Mouse (Mus musculus): Measurements from ENCODE around the gene Bmp10. TPM values are rescaled to one million over a fixed set of nuclear protein-coding genes. Genes with fewer than 3 reads are reported as not detected.
"Not testable (repeated sequence)": the region's sequence is repeated elsewhere in the genome, so short reads cannot be mapped to it uniquely, and the experiment has no call there.

The Bmp10 gene
- total RNA-seq, 2 experiments from 2014 or later: 61.7 to 65.3 TPM

- DNase-seq: no peak
Observed at GRCm38 (mm10) chr6:87449534-87449933, 20.7 kb downstream of the Bmp10 start.

- peak; percentile 64 for DNase-seq
Observed at GRCm38 (mm10) chr6:87451016-87451415, 22.2 kb downstream of the Bmp10 start.

DNA sequence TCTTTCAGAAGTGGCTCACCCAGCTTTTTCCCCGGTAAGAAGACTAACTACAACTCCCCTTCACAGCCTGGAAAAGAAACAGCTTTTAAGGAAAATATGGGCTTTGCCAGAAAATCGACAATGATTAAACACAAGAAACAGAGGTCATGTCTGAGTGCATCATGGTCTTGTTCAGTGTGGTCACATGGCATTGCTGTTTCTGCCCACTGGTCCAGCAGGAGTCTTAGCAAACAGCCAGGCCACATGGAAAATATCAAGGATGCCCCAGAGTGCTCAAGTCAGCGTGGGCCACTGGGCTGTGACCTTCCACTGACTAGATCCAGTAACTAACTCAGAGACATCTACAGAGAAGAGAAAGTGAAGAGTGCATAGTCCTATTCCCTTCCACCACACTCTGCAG, 23.0 kb downstream of the Bmp10 start:
- no peak for DNase-seq

- DNase-seq: no peak
Observed at GRCm38 (mm10) chr6:87455507-87455906, 26.7 kb downstream of the Bmp10 start.

GRCm38 (mm10) chr6:87466221-87466620, 37.4 kb downstream of the Bmp10 start:
- peak; percentile 81 for DNase-seq

- no peak for DNase-seq
Observed at GRCm38 (mm10) chr6:87467373-87467772, 38.6 kb downstream of the Bmp10 start.

- DNase-seq: peak; percentile 51
Observed at GRCm38 (mm10) chr6:87468372-87468771, 39.6 kb downstream of the Bmp10 start.

DNA sequence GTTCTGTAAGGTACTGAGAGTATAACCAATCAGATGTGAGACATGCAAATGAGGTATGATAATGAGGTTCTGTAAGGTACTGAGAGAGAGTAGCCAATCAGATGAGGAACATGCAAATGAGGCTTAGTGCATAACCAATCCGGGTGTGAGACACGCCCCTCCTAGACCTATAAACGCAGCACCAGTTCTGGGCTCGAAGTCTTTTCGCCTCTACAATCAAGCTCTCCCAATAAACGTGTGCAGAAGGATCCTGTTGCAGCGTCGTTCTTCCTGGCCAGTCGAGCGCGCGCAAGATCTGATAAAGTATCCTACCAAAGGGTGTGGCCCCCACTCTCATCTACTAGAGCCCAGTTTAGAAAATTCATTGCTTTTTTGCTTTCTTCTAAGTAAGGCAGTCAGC, 41.3 kb downstream of the Bmp10 start:
- not testable (repeated sequence) for DNase-seq

- DNase-seq: no peak
Observed at GRCm38 (mm10) chr6:87475223-87475622, 46.4 kb downstream of the Bmp10 start.

GRCm38 (mm10) chr6:87478847-87479246, 50.1 kb downstream of the Bmp10 start:
- DNase-seq: no peak

DNA sequence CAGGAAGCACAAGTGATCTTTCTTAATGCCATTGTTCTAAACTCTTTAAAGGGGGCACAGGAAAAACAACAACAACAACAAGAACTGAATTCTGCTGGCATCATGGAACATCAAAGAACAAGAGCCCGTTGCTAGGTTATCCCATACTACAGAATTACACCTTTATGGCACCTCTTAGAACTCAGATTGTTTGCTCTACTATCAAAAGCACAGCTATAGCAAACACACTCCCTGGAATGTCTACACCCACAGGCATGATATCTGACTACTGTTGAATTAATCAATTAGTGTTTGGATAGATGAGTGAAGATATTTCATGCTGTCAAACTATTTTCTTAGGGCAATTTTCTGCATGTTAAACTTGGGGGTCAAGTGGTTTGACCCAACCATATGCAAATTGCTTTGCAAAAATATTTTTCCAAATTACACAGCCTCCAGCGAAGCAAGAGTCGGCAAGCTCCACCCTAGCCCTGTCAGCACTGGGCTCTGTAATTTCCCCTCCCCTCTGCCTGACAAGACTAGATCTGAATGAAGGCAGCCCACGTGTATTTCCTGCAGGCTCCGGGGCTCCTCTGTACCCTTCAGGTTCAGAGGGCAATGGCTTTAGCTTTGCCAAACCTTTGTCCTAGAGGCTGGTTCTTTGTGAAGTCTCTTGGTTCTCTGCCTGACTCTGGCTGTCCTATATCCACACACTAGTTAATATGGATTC, 50.7 kb downstream of the Bmp10 start:
- no peak for DNase-seq

DNA sequence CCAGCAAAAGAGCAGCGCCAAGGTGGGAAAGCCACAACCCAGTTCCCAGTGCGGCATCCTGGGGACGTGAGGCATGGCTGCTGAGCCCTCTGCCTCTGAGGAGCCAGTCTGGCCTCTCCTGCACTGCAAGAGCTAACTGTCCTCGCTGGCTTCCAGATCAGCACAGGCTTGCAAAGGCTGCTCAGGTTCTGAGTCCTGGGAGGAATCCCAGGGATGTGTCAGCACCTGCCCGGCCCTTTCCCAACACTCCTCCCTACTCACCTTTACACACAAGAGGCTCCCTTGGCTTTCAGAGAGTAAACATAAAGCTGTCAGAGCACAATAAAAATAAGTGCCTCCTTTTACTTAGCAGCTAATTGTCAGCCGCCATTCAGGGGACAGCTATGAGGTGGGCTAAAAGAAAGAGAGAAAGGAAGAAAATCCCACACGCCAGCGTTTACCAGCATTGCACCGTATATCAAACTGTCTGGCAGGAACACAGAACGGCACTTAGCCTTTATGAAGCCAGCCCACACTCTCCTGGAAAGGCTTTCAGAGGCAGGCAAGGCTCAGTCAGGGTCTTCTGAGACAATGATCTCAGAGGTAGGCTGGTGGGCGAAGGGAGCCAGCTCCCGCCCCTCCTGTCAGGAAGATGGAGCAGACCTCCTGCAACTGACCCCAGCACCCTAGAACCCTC, 54.6 kb downstream of the Bmp10 start:
- DNase-seq: no peak

- DNase-seq: no peak
Observed at GRCm38 (mm10) chr6:87483900-87484289, 55.1 kb downstream of the Bmp10 start.

GRCm38 (mm10) chr6:87484806-87485205, 56.0 kb downstream of the Bmp10 start:
- no peak for DNase-seq

Other genes starting within 250 kb of the Bmp10 start
- gene Antxr1, start 93.2 kb upstream of the Bmp10 start, total RNA-seq (2021): 10 to 100 TPM; 32.9 to 34.0 TPM
- under 1 TPM in 1 of 2 experiments, not detected in 1; 0.21 TPM for gene Gkn1, start 78.1 kb upstream of the Bmp10 start, total RNA-seq (2021)
- gene Gkn2, start 55.6 kb upstream of the Bmp10 start, total RNA-seq (2021): not detected
- gene Gkn3, start 40.1 kb upstream of the Bmp10 start, total RNA-seq (2021): 1 to 10 TPM; 1.5 to 1.7 TPM
- 1 to 10 TPM; 5.2 to 6.1 TPM for gene Arhgap25, start 104.3 kb downstream of the Bmp10 start, total RNA-seq (2021)
- gene Prokr1, start 161.7 kb downstream of the Bmp10 start, total RNA-seq (2021): 1 to 10 TPM in 1 of 2 experiments, under 1 TPM in 1; 0.88 to 1.1 TPM
- gene Aplf, start 243.2 kb downstream of the Bmp10 start, total RNA-seq (2021): 1 to 10 TPM; 2.7 to 3.1 TPM

Data from heart, postnatal 4 days (tissue).